Mouse (Mus musculus) liver, embryonic 14.5 days (tissue): ENCODE measurements at regions not wholly inside any gene's neighbourhood (a gene's known extent, or its start where the extent isn't known, plus 50 kb on each side); places are given as distances from the start of the nearest gene placed in this dataset.

Experiments
- ATAC-seq: fragments of 200-750 bp; cut with Nextera tagmentation; 2 replicates; pipeline ENCODE4 v1.8.0; 2017; ENCODE audit warnings: moderate number of reproducible peaks, mild to moderate bottlenecking, moderate library complexity; ENCODE audit not compliant: insufficient read depth
- DNase-seq, 3 experiments: peaks; one replicate each; pipeline ENCODE4 v3.0.0-alpha.2; 2012 to 2013; ENCODE audit warnings: low read depth in 3 of 3, low spot score in 3 of 3
- H3K27ac ChIP-seq: fragments of 300-500 bp; sonication (generic); 2 replicates; pipeline ENCODE4 v1.5.1; 2014; ENCODE audit warnings: moderate library complexity, mild to moderate bottlenecking, control low read depth, inconsistent platforms
- H3K27me3 ChIP-seq: fragments of 300-500 bp; sonication (generic); 2 replicates; pipeline ENCODE4 v1.6.1; 2014; ENCODE audit warnings: mild to moderate bottlenecking, low read length, moderate library complexity; ENCODE audit not compliant: control insufficient read depth, insufficient read depth
- H3K36me3 ChIP-seq: fragments of 300-500 bp; sonication (generic); replicated peaks from 2 replicates; pipeline ENCODE4 v1.6.1; 2014; ENCODE audit warnings: low read depth; ENCODE audit not compliant: control insufficient read depth, insufficient read depth
- H3K4me1 ChIP-seq, 2 experiments: fragments of 200-500 bp in 1 of 2; fragments of 300-500 bp in 1 of 2; sonication (generic) in 1 of 2; replicated peaks; 2 replicates each; pipeline ENCODE4 v1.6.1; 2012 to 2014; ENCODE audit warnings: antibody characterized with exemption in 1 of 2, inconsistent platforms in 1 of 2, low read length in 1 of 2; ENCODE audit not compliant: control insufficient read depth in 2 of 2, insufficient read depth in 2 of 2
- H3K4me2 ChIP-seq: fragments of 300-500 bp; sonication (generic); 2 replicates; pipeline ENCODE4 v1.6.1; 2014; ENCODE audit warnings: low read depth, mild to moderate bottlenecking, control low read depth, moderate library complexity
- H3K4me3 ChIP-seq, 2 experiments: fragments of 200-500 bp in 1 of 2; fragments of 300-500 bp in 1 of 2; sonication (generic) in 1 of 2; 2 replicates each; pipeline ENCODE4 v1.5.1; 2012 to 2014; ENCODE audit warnings: low read depth in 2 of 2, low read length in 2 of 2, mild to moderate bottlenecking in 2 of 2, control low read depth in 1 of 2, inconsistent platforms in 1 of 2, moderate library complexity in 1 of 2; ENCODE audit not compliant: insufficient read depth in 1 of 2
- H3K9ac ChIP-seq: fragments of 300-500 bp; sonication (generic); replicated peaks from 2 replicates; pipeline ENCODE4 v1.6.1; 2014; ENCODE audit warnings: mild to moderate bottlenecking, control low read depth, moderate library complexity
- H3K9me3 ChIP-seq: fragments of 300-500 bp; sonication (generic); 2 replicates; pipeline ENCODE4 v1.6.1; 2016; ENCODE audit warnings: low read length, mixed read lengths; ENCODE audit not compliant: control insufficient read depth
- CTCF ChIP-seq: IDR thresholded peaks from 2 replicates; pipeline ENCODE4 v1.5.1; 2016; ENCODE audit warnings: antibody characterized with exemption, low read depth, control low read depth
- EP300 ChIP-seq: IDR thresholded peaks from 2 replicates; pipeline ENCODE4 v1.6.1; 2016; ENCODE audit warnings: antibody characterized with exemption, low read depth
- WGBS: fragments of 180-500 bp; shearing (Covaris S2); extraction: QIAGEN DNeasy Blood & Tissue Kit; methylation state at CpG from one replicate; pipeline ENCODE4 v1.1.7; 2014; ENCODE audit not compliant: insufficient replicate concordance; 5-methylcytosine and 5-hydroxymethylcytosine counted together

DNA sequence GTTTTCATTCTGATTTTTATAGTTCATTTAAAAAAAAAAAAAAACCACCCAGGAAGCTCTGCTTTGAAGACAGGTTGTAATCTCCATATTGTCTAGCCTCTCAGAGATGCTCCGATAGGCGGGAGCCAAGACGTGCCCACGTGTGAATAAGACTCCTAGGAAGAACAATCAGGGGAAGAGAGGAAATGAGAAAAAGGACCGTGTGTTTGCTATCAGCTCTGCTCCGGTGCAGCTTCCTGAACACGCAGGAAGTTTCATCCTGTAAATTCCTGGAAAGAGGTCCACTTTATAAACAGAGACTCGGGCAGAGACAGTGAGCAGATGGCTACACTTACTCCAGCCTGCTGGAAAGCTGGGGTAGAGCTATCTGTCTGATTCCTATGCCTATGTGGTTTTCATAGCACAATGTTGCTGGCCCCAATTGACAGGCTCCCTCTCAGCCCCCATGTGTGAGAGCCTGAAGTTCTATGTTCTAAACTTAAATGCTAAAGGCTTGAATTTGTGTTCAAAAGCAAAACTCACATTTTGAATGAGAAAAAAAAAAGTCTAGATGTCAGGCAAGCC lies 111.6 kb downstream of the Lrrc30 start:
- DNase-seq (no peak), ATAC-seq (no peak)
- Histone ChIP-seq H3K4me2 (no peak overlapping the region), H3K4me3 (no peak overlapping the region), H3K27ac (no peak overlapping the region), H3K27me3 (no peaks in the 10 kb centered on the region), H3K4me1 (no peaks in the 10 kb centered on the region), H3K9me3 (no peaks in the 10 kb centered on the region), H3K9ac (no peak overlapping the region), H3K36me3 (no peaks in the 10 kb centered on the region)
- TF ChIP-seq EP300 (no peak), CTCF (no peak)
- 19% methylated on average over 8 of the region's 8 CpGs for WGBS

DNA sequence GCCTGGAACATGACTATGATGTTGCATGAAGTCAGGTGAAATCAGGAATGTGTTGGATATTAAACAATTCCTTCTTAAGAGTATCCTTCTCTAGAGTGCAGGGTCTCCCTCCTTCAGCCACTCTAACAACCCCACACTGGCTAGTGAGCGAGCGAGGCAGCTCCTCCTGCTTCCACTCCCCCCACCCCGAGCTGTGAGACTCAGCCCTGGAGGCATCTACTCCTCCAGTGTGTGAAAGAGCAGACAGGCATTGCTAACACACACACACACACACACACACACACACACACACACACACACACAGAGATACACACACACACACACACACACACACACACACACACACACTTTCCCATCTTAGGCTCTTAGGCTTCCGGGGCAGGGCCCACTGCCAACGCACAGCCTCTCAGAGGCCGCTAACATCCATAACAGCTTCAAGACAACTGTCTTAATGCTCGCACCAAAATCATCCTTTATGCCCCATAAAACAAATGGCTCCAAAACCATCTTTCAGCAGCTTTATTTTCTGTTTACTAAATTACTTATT lies 116.8 kb downstream of the Lrrc30 start:
- Histone ChIP-seq H3K9ac (no peak overlapping the region), H3K9me3 (no peaks in the 10 kb centered on the region), H3K27ac (no peak overlapping the region), H3K4me2 (no peak overlapping the region), H3K36me3 (no peaks in the 10 kb centered on the region), H3K4me3 (no peak overlapping the region), H3K27me3 (no peaks in the 10 kb centered on the region), H3K4me1 (no peaks in the 10 kb centered on the region; a peak in 1 of 4 replicates)
- DNase-seq (no peak), ATAC-seq (no peak)
- WGBS = 70% methylated on average over 7 of the region's 7 CpGs
- no peak for TF ChIP-seq CTCF
- TF ChIP-seq EP300 = no peak

DNA sequence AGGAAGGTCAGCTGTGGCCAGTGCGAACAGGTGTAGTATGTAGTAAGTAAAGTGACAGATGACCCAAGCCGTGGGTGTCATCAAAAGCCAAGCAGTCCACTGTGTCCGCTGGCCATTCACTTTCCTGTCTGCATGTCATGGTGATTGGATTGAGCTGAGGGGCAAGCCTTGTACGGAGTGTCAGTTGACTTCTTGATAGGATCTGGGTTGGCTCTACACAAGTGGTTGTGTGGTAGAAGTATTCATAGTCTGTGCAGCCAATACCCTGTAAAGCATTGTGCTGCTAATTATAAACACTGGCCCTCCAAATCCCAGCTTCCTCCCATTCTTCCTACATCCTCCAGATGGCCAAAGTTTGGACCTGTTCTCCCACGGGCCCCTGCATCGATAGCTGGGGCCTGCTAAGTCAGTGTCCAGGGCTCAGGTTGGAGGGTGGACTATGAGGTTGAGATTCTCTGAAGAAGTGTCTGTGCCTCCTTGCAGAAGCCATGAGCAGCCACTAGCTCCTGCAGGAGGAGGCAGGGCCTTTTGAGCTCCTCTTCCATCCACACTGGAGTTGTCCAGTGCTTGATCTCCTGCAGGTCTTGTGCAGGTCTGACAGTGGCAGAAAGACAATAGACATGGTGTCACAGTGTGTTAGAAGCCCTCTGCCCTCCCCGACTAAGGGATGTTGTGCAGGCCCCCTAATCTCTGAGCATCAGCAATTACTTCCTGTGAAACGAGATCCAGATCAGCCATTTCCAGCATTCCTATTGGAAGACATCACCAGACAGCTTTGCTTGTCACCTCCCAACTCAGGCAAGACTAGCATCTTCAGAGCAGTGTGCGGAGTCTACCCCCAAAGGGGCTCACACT lies 117.9 kb downstream of the Lrrc30 start:
- Histone ChIP-seq H3K27me3 (no peaks in the 10 kb centered on the region), H3K27ac (no peak overlapping the region), H3K4me2 (no peak overlapping the region), H3K4me3 (no peak overlapping the region), H3K9ac (no peak overlapping the region), H3K36me3 (no peaks in the 10 kb centered on the region), H3K9me3 (no peaks in the 10 kb centered on the region), H3K4me1 (no peaks in the 10 kb centered on the region; a peak in 1 of 4 replicates)
- DNase-seq (no peak), ATAC-seq (no peak)
- TF ChIP-seq EP300 = no peak
- 42% methylated on average over 9 of the region's 9 CpGs for WGBS

DNA sequence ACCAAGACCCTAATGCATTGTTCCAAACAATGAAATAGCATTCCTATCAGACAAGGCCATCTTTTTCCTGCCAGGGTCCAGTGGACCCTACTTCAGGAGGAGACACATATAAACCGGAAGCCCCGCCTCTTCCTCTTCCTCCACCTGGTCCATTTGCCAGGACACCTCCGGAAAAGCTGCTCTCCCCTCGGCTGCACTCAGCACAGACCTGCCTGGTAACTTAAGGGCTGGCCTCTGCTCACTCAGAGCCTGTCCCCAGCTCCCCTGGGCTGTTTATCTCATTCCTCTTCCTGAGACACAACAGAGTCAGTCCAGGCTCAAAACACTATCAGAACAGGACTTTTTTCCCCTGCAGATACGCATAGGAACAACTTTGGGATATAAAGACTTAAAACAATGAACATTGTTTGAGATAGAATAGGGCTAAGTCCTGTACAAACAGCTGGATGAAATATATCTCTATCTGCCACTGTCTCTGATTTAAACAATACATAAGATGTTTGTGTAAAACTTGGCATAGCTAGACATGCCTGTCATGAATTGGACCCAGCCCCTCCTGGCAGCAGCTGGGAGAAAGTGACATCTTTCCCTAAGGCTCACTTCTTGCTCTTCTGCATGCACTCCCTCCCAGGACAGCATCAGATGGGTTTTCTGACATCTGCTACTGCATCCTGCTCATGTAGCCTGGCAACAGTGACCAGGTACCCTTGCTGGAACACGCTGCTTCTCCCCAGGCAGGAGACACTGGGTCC lies 119.6 kb downstream of the Lrrc30 start:
- Histone ChIP-seq H3K27ac (no peak overlapping the region), H3K4me3 (no peak overlapping the region)
- no peak for DNase-seq

DNA sequence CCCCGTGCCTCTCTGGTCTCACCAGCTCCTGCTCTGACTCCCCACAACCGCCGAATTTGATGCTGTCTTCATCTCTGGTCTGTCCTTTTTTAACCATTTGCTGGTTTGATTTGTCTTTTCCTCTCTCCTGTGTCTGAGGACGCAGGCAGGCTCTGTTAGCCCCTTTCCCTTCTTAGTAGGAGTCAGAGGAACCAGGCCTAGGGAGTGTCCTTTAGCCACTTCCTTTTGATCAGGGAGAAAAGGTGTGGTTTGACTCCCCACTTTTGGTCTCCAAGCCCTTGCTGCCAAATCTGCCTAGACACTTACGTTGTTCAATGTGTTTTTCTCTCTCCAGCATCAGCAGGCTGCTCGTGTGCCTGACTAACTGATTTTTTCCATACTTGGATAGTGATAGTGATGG lies 120.5 kb downstream of the Lrrc30 start:
- WGBS = 31% methylated on average over 6 of the region's 6 CpGs
- Histone ChIP-seq H3K27ac (no peak overlapping the region), H3K27me3 (no peaks in the 10 kb centered on the region), H3K9ac (no peak overlapping the region), H3K36me3 (no peaks in the 10 kb centered on the region), H3K4me1 (no peaks in the 10 kb centered on the region; a peak in 1 of 4 replicates), H3K9me3 (no peaks in the 10 kb centered on the region), H3K4me2 (no peak overlapping the region), H3K4me3 (no peak overlapping the region)
- no peak for DNase-seq
- TF ChIP-seq EP300 (no peak), CTCF (no peak)
- ATAC-seq = no peak

More for the DNA sequence above, 119.6 kb downstream of the Lrrc30 start:
- 22% methylated on average over 6 of the region's 6 CpGs for WGBS
- TF ChIP-seq EP300 = no peak
- TF ChIP-seq CTCF = no peak
- H3K4me1 ChIP-seq = no peaks in the 10 kb centered on the region; a peak in 1 of 4 replicates
- H3K9ac ChIP-seq = no peak overlapping the region
- H3K27me3 ChIP-seq = no peaks in the 10 kb centered on the region
- H3K9me3 ChIP-seq = no peaks in the 10 kb centered on the region
- no peak overlapping the region for H3K4me2 ChIP-seq
- no peaks in the 10 kb centered on the region for H3K36me3 ChIP-seq
- no peak for ATAC-seq
